Mouse (Mus musculus) embryonic facial prominence, embryonic 11.5 days (tissue): ENCODE results near the gene Tbl3. TPM values are rescaled to one million over a fixed set of nuclear protein-coding genes. Genes with fewer than 3 reads are reported as not detected.

Experiments used
- ATAC-seq: fragments of 200-750 bp; cut with Nextera tagmentation; replicated peaks from 2 replicates; pipeline ENCODE4 v1.8.0; 2017; ENCODE audit warnings: low read depth; ENCODE audit not compliant: insufficient number of reproducible peaks, low FRiP score, low TSS enrichment
- DNase-seq: peaks from one replicate; pipeline ENCODE4 v3.0.0-alpha.2; 2015; ENCODE audit warnings: low spot score
- H3K27ac ChIP-seq: fragments of 300-500 bp; sonication (generic); replicated peaks from 2 replicates; pipeline ENCODE4 v1.5.1; 2014; ENCODE audit warnings: mild to moderate bottlenecking, low read depth, low read length, control low read depth
- H3K27me3 ChIP-seq: fragments of 300-500 bp; sonication (generic); 2 replicates; pipeline ENCODE4 v1.6.1; 2014; ENCODE audit warnings: mild to moderate bottlenecking, low read length, moderate library complexity, mixed read lengths; ENCODE audit not compliant: control insufficient read depth, insufficient read depth
- H3K36me3 ChIP-seq: fragments of 300-500 bp; sonication (generic); replicated peaks from 2 replicates; pipeline ENCODE4 v1.6.1; 2014; ENCODE audit warnings: low read depth, mild to moderate bottlenecking, low read length, moderate library complexity, mixed read lengths; ENCODE audit not compliant: control insufficient read depth, insufficient read depth
- H3K4me1 ChIP-seq: fragments of 300-500 bp; sonication (generic); 2 replicates; pipeline ENCODE4 v1.6.1; 2014; ENCODE audit warnings: low read length, mixed read lengths; ENCODE audit not compliant: control insufficient read depth, insufficient read depth
- H3K4me2 ChIP-seq: fragments of 300-500 bp; sonication (generic); 2 replicates; pipeline ENCODE4 v1.6.1; 2014; ENCODE audit warnings: low read depth, mild to moderate bottlenecking, control low read depth, low read length, moderate library complexity
- H3K4me3 ChIP-seq: fragments of 300-500 bp; sonication (generic); 2 replicates; pipeline ENCODE4 v1.5.1; 2014; ENCODE audit warnings: low read depth, low read length, control low read depth
- H3K9ac ChIP-seq: fragments of 300-500 bp; sonication (generic); replicated peaks from 2 replicates; pipeline ENCODE4 v1.6.1; 2014; ENCODE audit warnings: mild to moderate bottlenecking, control low read depth, low read length
- H3K9me3 ChIP-seq: fragments of 300-500 bp; sonication (generic); replicated peaks from 2 replicates; pipeline ENCODE4 v1.6.1; 2016; ENCODE audit warnings: mild to moderate bottlenecking, low read length, inconsistent platforms, mixed read lengths; ENCODE audit not compliant: control insufficient read depth
- WGBS: fragments of 180-500 bp; shearing (Covaris S2); extraction: QIAGEN DNeasy Blood & Tissue Kit; methylation state at CpG from one replicate; pipeline ENCODE4 v1.1.7; 2014; 5-methylcytosine and 5-hydroxymethylcytosine counted together
- polyA plus RNA-seq: library from polyadenylated mRNA; unstranded; fragments of >200 nt; fragmentation: Nextera tagmentation; extraction: Ambion mirVana; gene quantifications from 2 replicates; pipeline ENCODE4 v1.2.1, GENCODE M21; 2014

The Tbl3 gene
- polyA plus RNA-seq, 1 experiment from 2014 or later, result 102 TPM

- Histone ChIP-seq H3K9ac (no peak overlapping the region), H3K4me1 (peaks cover 4% of the 10 kb centered on the region), H3K4me2 (no peak overlapping the region), H3K9me3 (no peaks in the 10 kb centered on the region), H3K36me3 (no peaks in the 10 kb centered on the region; the same call in 1 of the 2 replicates), H3K27me3 (peaks cover 36% of the 10 kb centered on the region), H3K27ac (no peak overlapping the region), H3K4me3 (no peak overlapping the region)
- DNase-seq (peak; percentile 62), ATAC-seq (peak; percentile 14; the same call in 1 of the 2 replicates)
- whole genome bisulfite sequencing, result 28% methylated on average over 16 of the region's 16 CpGs
Observed at GRCm38 (mm10) chr17:24686514-24686913, 20.9 kb downstream of the Tbl3 start.

- Histone ChIP-seq H3K4me1 (no peaks in the 10 kb centered on the region), H3K36me3 (peaks cover 22% of the 10 kb centered on the region), H3K27me3 (no peaks in the 10 kb centered on the region), H3K9me3 (no peaks in the 10 kb centered on the region), H3K9ac (no peak overlapping the region), H3K27ac (no peak overlapping the region), H3K4me2 (no peak overlapping the region), H3K4me3 (no peak overlapping the region)
- 0 out of 2 replicates have a peak, but pooled peaks have one; percentile 30 for ATAC-seq
- 92% methylated on average over 24 of the region's 24 CpGs for WGBS
- DNase-seq, result no peak
Observed at GRCm38 (mm10) chr17:24677500-24678080, 29.9 kb downstream of the Tbl3 start.

GRCm38 (mm10) chr17:24676877-24677276, 30.6 kb downstream of the Tbl3 start:
- Histone ChIP-seq H3K9me3 (no peaks in the 10 kb centered on the region), H3K4me2 (no peak overlapping the region), H3K27me3 (no peaks in the 10 kb centered on the region), H3K36me3 (peaks cover 22% of the 10 kb centered on the region), H3K4me1 (no peaks in the 10 kb centered on the region; the same call in 1 of the 2 replicates), H3K4me3 (no peak overlapping the region), H3K27ac (no peak overlapping the region), H3K9ac (no peak overlapping the region)
- no peak for DNase-seq
- ATAC-seq, result no peak
- WGBS, result 94% methylated on average over 5 of the region's 5 CpGs

- H3K4me1 ChIP-seq, result peaks cover 2% of the 10 kb centered on the region; the same call in 1 of the 2 replicates
- ATAC-seq, result no peak; the same call in 1 of the 2 replicates
- H3K36me3 ChIP-seq, result peaks cover 20% of the 10 kb centered on the region
- H3K27me3 ChIP-seq, result no peaks in the 10 kb centered on the region
- H3K9ac ChIP-seq, result no peak overlapping the region
- WGBS, result 71% methylated on average over 2 of the region's 2 CpGs
- peak; percentile 78 for DNase-seq
- no peaks in the 10 kb centered on the region for H3K9me3 ChIP-seq
- no peak overlapping the region for H3K27ac ChIP-seq
- H3K4me3 ChIP-seq, result no peak overlapping the region
- H3K4me2 ChIP-seq, result no peak overlapping the region
Observed at GRCm38 (mm10) chr17:24676187-24676586, 31.3 kb downstream of the Tbl3 start.

GRCm38 (mm10) chr17:24674277-24674676, 33.2 kb downstream of the Tbl3 start:
- no peaks in the 10 kb centered on the region for H3K9me3 ChIP-seq
- no peaks in the 10 kb centered on the region for H3K27me3 ChIP-seq
- 92% methylated on average over 7 of the region's 7 CpGs for WGBS
- no peak overlapping the region for H3K27ac ChIP-seq
- H3K4me1 ChIP-seq, result peaks cover 5% of the 10 kb centered on the region; the same call in 1 of the 2 replicates
- peaks cover 7% of the 10 kb centered on the region for H3K36me3 ChIP-seq
- ATAC-seq, result no peak
- no peak overlapping the region for H3K4me2 ChIP-seq
- no peak overlapping the region for H3K4me3 ChIP-seq
- no peak overlapping the region for H3K9ac ChIP-seq
- no peak for DNase-seq

- H3K4me1 ChIP-seq, result peaks cover 5% of the 10 kb centered on the region; the same call in 1 of the 2 replicates
- H3K9me3 ChIP-seq, result no peaks in the 10 kb centered on the region
- 11% methylated on average over 5 of the region's 5 CpGs for WGBS
- ATAC-seq, result no peak
- H3K27ac ChIP-seq, result no peak overlapping the region
- no peak overlapping the region for H3K4me2 ChIP-seq
- DNase-seq, result no peak
- H3K9ac ChIP-seq, result no peak overlapping the region
- H3K36me3 ChIP-seq, result peaks cover 4% of the 10 kb centered on the region; the same call in 1 of the 2 replicates
- H3K4me3 ChIP-seq, result no peak overlapping the region
- no peaks in the 10 kb centered on the region for H3K27me3 ChIP-seq
Observed at GRCm38 (mm10) chr17:24672141-24672540, 35.3 kb downstream of the Tbl3 start.

- 73% methylated on average over 5 of the region's 5 CpGs for WGBS
Observed at GRCm38 (mm10) chr17:24671346-24671745, 36.1 kb downstream of the Tbl3 start.

GRCm38 (mm10) chr17:24670246-24670844, 37.1 kb downstream of the Tbl3 start:
- ATAC-seq, result no peak
- Histone ChIP-seq H3K9me3 (no peaks in the 10 kb centered on the region), H3K36me3 (no peaks in the 10 kb centered on the region), H3K27me3 (no peaks in the 10 kb centered on the region), H3K4me1 (peaks cover 5% of the 10 kb centered on the region; the same call in 1 of the 2 replicates), H3K4me3 (peak overlapping the region; percentile 90), H3K27ac (no peak overlapping the region; the same call in 1 of the 2 replicates), H3K9ac (peak overlapping the region; percentile 97), H3K4me2 (peak overlapping the region; percentile 85)
- WGBS, result 15% methylated on average over 8 of the region's 8 CpGs
- DNase-seq, result no peak

More at GRCm38 (mm10) chr17:24671346-24671745, 36.1 kb downstream of the Tbl3 start:
- Histone ChIP-seq H3K4me1 (peaks cover 5% of the 10 kb centered on the region; the same call in 1 of the 2 replicates), H3K36me3 (no peaks in the 10 kb centered on the region), H3K4me3 (peak overlapping the region; percentile 8; the same call in 1 of the 2 replicates), H3K27me3 (no peaks in the 10 kb centered on the region), H3K27ac (no peak overlapping the region), H3K9ac (peak overlapping the region; percentile 44; the same call in 1 of the 2 replicates), H3K4me2 (peak overlapping the region; percentile 85; the same call in 1 of the 2 replicates), H3K9me3 (no peaks in the 10 kb centered on the region)
- no peak for DNase-seq
- no peak for ATAC-seq
